Mouse (Mus musculus) stomach, postnatal 0 days (tissue): ENCODE data around the gene Tbl3.

ENCODE experiments used
- CTCF ChIP-seq: IDR thresholded peaks from 2 replicates; pipeline ENCODE4 v1.5.1; 2016; ENCODE audit warnings: antibody characterized with exemption, low read depth, mild to moderate bottlenecking, moderate library complexity
- EP300 ChIP-seq: optimal IDR thresholded peaks from 2 replicates; pipeline ENCODE3; 2016; ENCODE audit warnings: antibody characterized with exemption

- no peak for TF ChIP-seq EP300
- no peak for TF ChIP-seq CTCF
These were observed 52.5 kb downstream of the Tbl3 start for GRCm38 (mm10) chr17:24654969-24655368.
